Mouse (Mus musculus): ENCODE data around the gene Actr1a. TPM values are rescaled to one million over a fixed set of nuclear protein-coding genes. Genes with fewer than 3 reads are reported as not detected.

Actr1a gene
- polyA plus RNA-seq, 1 experiment, result 35.2 TPM

- Histone ChIP-seq H3K27me3 (replicated peaks) (no peaks in the 10 kb centered on the region), H3K36me3 (replicated peaks; ENCODE audit: low read length) (peaks cover 23% of the 10 kb centered on the region), H3K9me3 (no peaks in the 10 kb centered on the region), H3K4me3 (replicated peaks) (no peak overlapping the region), H3K4me1 (peaks cover 39% of the 10 kb centered on the region)
- TF ChIP-seq GATA1 (IDR thresholded peaks at IDR 0.05; ENCODE audit: borderline replicate concordance, low read length) (no peak), FLI1 (IDR thresholded peaks at IDR 0.05; ENCODE audit: low read length) (no peak)
Measured at GRCm38 (mm10) chr19:46422384-46423338, 27.1 kb upstream of the Actr1a start.

GRCm38 (mm10) chr19:46420410-46420809, 24.9 kb upstream of the Actr1a start:
- H3K4me3 ChIP-seq (replicated peaks), result no peak overlapping the region
- TF ChIP-seq GATA1 (IDR thresholded peaks at IDR 0.05; ENCODE audit: borderline replicate concordance, low read length), result no peak
- no peak for TF ChIP-seq FLI1 (IDR thresholded peaks at IDR 0.05; ENCODE audit: low read length)
- H3K27me3 ChIP-seq (replicated peaks), result no peaks in the 10 kb centered on the region
- H3K9me3 ChIP-seq, result no peaks in the 10 kb centered on the region
- H3K4me1 ChIP-seq, result peaks cover 46% of the 10 kb centered on the region
- peaks cover 18% of the 10 kb centered on the region for H3K36me3 ChIP-seq (replicated peaks; ENCODE audit: low read length)

GRCm38 (mm10) chr19:46418051-46418450, 22.5 kb upstream of the Actr1a start:
- Histone ChIP-seq H3K36me3 (replicated peaks; ENCODE audit: low read length) (peaks cover 22% of the 10 kb centered on the region), H3K9me3 (no peaks in the 10 kb centered on the region), H3K4me1 (peaks cover 37% of the 10 kb centered on the region), H3K27me3 (replicated peaks) (no peaks in the 10 kb centered on the region), H3K4me3 (replicated peaks) (no peak overlapping the region)
- TF ChIP-seq GATA1 (IDR thresholded peaks at IDR 0.05; ENCODE audit: borderline replicate concordance, low read length) (no peak), FLI1 (IDR thresholded peaks at IDR 0.05; ENCODE audit: low read length) (no peak)

GRCm38 (mm10) chr19:46416276-46416675, 20.7 kb upstream of the Actr1a start:
- Histone ChIP-seq H3K36me3 (replicated peaks; ENCODE audit: low read length) (peaks cover 32% of the 10 kb centered on the region), H3K9me3 (no peaks in the 10 kb centered on the region), H3K4me1 (peaks cover 35% of the 10 kb centered on the region), H3K4me3 (replicated peaks) (no peak overlapping the region), H3K27me3 (replicated peaks) (no peaks in the 10 kb centered on the region)
- TF ChIP-seq FLI1 (IDR thresholded peaks at IDR 0.05; ENCODE audit: low read length) (no peak), GATA1 (IDR thresholded peaks at IDR 0.05; ENCODE audit: borderline replicate concordance, low read length) (no peak)

GRCm38 (mm10) chr19:46414486-46414885, 18.9 kb upstream of the Actr1a start:
- Histone ChIP-seq H3K4me3 (replicated peaks) (no peak overlapping the region), H3K4me1 (peaks cover 27% of the 10 kb centered on the region), H3K27me3 (replicated peaks) (no peaks in the 10 kb centered on the region), H3K9me3 (no peaks in the 10 kb centered on the region), H3K36me3 (replicated peaks; ENCODE audit: low read length) (peaks cover 38% of the 10 kb centered on the region)
- no peak for TF ChIP-seq FLI1 (IDR thresholded peaks at IDR 0.05; ENCODE audit: low read length)
- TF ChIP-seq GATA1 (IDR thresholded peaks at IDR 0.05; ENCODE audit: borderline replicate concordance, low read length), result no peak

- Histone ChIP-seq H3K4me3 (replicated peaks) (no peak overlapping the region), H3K9me3 (no peaks in the 10 kb centered on the region), H3K36me3 (replicated peaks; ENCODE audit: low read length) (peaks cover 43% of the 10 kb centered on the region), H3K4me1 (peaks cover 32% of the 10 kb centered on the region), H3K27me3 (replicated peaks) (no peaks in the 10 kb centered on the region)
- no peak for TF ChIP-seq FLI1 (IDR thresholded peaks at IDR 0.05; ENCODE audit: low read length)
Measured at GRCm38 (mm10) chr19:46413969-46414368, 18.4 kb upstream of the Actr1a start.

- H3K36me3 ChIP-seq (replicated peaks; ENCODE audit: low read length), result peaks cover 52% of the 10 kb centered on the region
Measured at GRCm38 (mm10) chr19:46412056-46412805, 16.7 kb upstream of the Actr1a start.

GRCm38 (mm10) chr19:46409506-46409905, 14.0 kb upstream of the Actr1a start:
- no peaks in the 10 kb centered on the region for H3K27me3 ChIP-seq (replicated peaks)
- no peak overlapping the region for H3K4me3 ChIP-seq (replicated peaks)
- TF ChIP-seq FLI1 (IDR thresholded peaks at IDR 0.05; ENCODE audit: low read length) (no peak), GATA1 (IDR thresholded peaks at IDR 0.05; ENCODE audit: borderline replicate concordance, low read length) (no peak)
- peaks cover 30% of the 10 kb centered on the region for H3K4me1 ChIP-seq
- H3K36me3 ChIP-seq (replicated peaks; ENCODE audit: low read length), result peaks cover 73% of the 10 kb centered on the region
- H3K9me3 ChIP-seq, result no peaks in the 10 kb centered on the region

More at GRCm38 (mm10) chr19:46412056-46412805, 16.7 kb upstream of the Actr1a start:
- TF ChIP-seq GATA1 (IDR thresholded peaks at IDR 0.05; ENCODE audit: borderline replicate concordance, low read length) (no peak), FLI1 (IDR thresholded peaks at IDR 0.05; ENCODE audit: low read length) (no peak)
- Histone ChIP-seq H3K9me3 (no peaks in the 10 kb centered on the region), H3K4me1 (peaks cover 29% of the 10 kb centered on the region), H3K27me3 (replicated peaks) (no peaks in the 10 kb centered on the region), H3K4me3 (replicated peaks) (no peak overlapping the region)

- peaks cover 79% of the 10 kb centered on the region for H3K36me3 ChIP-seq (replicated peaks; ENCODE audit: low read length)
- no peak overlapping the region for H3K4me3 ChIP-seq (replicated peaks)
- TF ChIP-seq GATA1 (IDR thresholded peaks at IDR 0.05; ENCODE audit: borderline replicate concordance, low read length), result no peak
- TF ChIP-seq FLI1 (IDR thresholded peaks at IDR 0.05; ENCODE audit: low read length), result no peak
Measured at GRCm38 (mm10) chr19:46406592-46407386, 11.2 kb upstream of the Actr1a start.

More at GRCm38 (mm10) chr19:46406592-46407386, 11.2 kb upstream of the Actr1a start:
- H3K27me3 ChIP-seq (replicated peaks), result no peaks in the 10 kb centered on the region
- peaks cover 26% of the 10 kb centered on the region for H3K4me1 ChIP-seq
- H3K9me3 ChIP-seq, result no peaks in the 10 kb centered on the region
